Mouse (Mus musculus) embryonic facial prominence, embryonic 14.5 days (tissue): Measurements from ENCODE around the gene Pam. TPM values are rescaled to one million over a fixed set of nuclear protein-coding genes. Genes with fewer than 3 reads are reported as not detected.

Experiments used
- ATAC-seq: fragments of 200-750 bp; cut with Nextera tagmentation; 2 replicates; pipeline ENCODE4 v1.8.0; 2017; ENCODE audit warnings: low read depth, moderate number of reproducible peaks, moderate TSS enrichment
- DNase-seq: peaks from one replicate; pipeline ENCODE4 v3.0.0-alpha.2; 2015; ENCODE audit warnings: low spot score
- H3K27ac ChIP-seq: fragments of 300-500 bp; sonication (generic); replicated peaks from 2 replicates; pipeline ENCODE4 v1.5.1; 2014; ENCODE audit warnings: low read depth, mild to moderate bottlenecking, low read length, moderate library complexity
- H3K27me3 ChIP-seq: fragments of 300-500 bp; sonication (generic); replicated peaks from 2 replicates; pipeline ENCODE4 v1.6.1; 2014; ENCODE audit warnings: low read length; ENCODE audit not compliant: control insufficient read depth, insufficient read depth
- H3K36me3 ChIP-seq: fragments of 300-500 bp; sonication (generic); 2 replicates; pipeline ENCODE4 v1.6.1; 2014; ENCODE audit warnings: low read length, mixed read lengths; ENCODE audit not compliant: control insufficient read depth, insufficient read depth
- H3K4me1 ChIP-seq: fragments of 300-500 bp; sonication (generic); 2 replicates; pipeline ENCODE4 v1.6.1; 2014; ENCODE audit warnings: antibody characterized with exemption, low read length; ENCODE audit not compliant: control insufficient read depth, insufficient read depth
- H3K4me2 ChIP-seq: fragments of 300-500 bp; sonication (generic); 2 replicates; pipeline ENCODE4 v1.6.1; 2014; ENCODE audit warnings: low read depth, mild to moderate bottlenecking, low read length, moderate library complexity, mixed read lengths
- H3K4me3 ChIP-seq: fragments of 300-500 bp; sonication (generic); 2 replicates; pipeline ENCODE4 v1.5.1; 2014; ENCODE audit warnings: low read depth, mild to moderate bottlenecking, low read length
- H3K9ac ChIP-seq: fragments of 300-500 bp; sonication (generic); 2 replicates; pipeline ENCODE4 v1.6.1; 2014; ENCODE audit warnings: low read depth, mild to moderate bottlenecking, low read length, moderate library complexity, mixed read lengths
- H3K9me3 ChIP-seq: fragments of 300-500 bp; sonication (generic); 2 replicates; pipeline ENCODE4 v1.6.1; 2016; ENCODE audit warnings: low read length; ENCODE audit not compliant: control insufficient read depth
- WGBS: fragments of 180-500 bp; shearing (Covaris S2); extraction: QIAGEN DNeasy Blood & Tissue Kit; methylation state at CpG from one replicate; pipeline ENCODE4 v1.1.7; 2014; 5-methylcytosine and 5-hydroxymethylcytosine counted together
- polyA plus RNA-seq: library from polyadenylated mRNA; unstranded; fragments of >200 nt; fragmentation: Nextera tagmentation; extraction: Ambion mirVana; gene quantifications from 2 replicates; pipeline ENCODE4 v1.2.1, GENCODE M21; 2014

Pam gene
- polyA plus RNA-seq, 1 experiment from 2014 or later = 50.1 TPM

DNA sequence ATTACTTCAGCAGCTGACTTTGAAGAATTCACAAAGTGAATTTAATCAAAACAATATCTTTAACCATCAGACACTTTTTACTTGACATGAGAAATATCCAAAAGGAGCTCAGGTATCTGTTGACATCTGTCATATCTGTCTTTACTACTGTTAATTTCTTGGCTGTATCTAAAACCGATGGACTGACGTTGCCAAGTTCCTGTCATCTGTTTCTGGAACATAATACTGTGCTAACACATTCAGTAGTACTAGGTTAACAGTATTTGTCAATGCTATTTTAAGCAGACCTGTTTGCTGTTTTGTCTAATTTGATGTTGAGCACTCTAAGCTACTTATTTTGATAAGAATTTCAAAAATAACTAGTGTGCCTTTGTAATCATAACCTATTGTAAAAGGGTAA, 307.0 kb downstream of the Pam start:
- H3K9me3 ChIP-seq = no peaks in the 10 kb centered on the region
- ATAC-seq (no peak), DNase-seq (no peak)
- no peaks in the 10 kb centered on the region for H3K27me3 ChIP-seq
- no peak overlapping the region for H3K4me2 ChIP-seq
- H3K4me3 ChIP-seq = no peak overlapping the region
- H3K4me1 ChIP-seq = no peaks in the 10 kb centered on the region
- H3K9ac ChIP-seq = no peak overlapping the region
- H3K36me3 ChIP-seq = 0 out of 2 replicates have a peak, but pooled peaks cover 5% of the 10 kb centered on the region
- WGBS = 80% methylated on average over 2 of the region's 2 CpGs
- no peak overlapping the region for H3K27ac ChIP-seq

GRCm38 (mm10) chr1:97787674-97788073, 307.8 kb downstream of the Pam start:
- H3K27me3 ChIP-seq = no peaks in the 10 kb centered on the region
- no peak overlapping the region for H3K4me3 ChIP-seq
- H3K36me3 ChIP-seq = 0 out of 2 replicates have a peak, but pooled peaks cover 5% of the 10 kb centered on the region
- DNase-seq (no peak), ATAC-seq (no peak)
- H3K9ac ChIP-seq = no peak overlapping the region
- H3K4me2 ChIP-seq = no peak overlapping the region
- no peaks in the 10 kb centered on the region for H3K9me3 ChIP-seq
- no peaks in the 10 kb centered on the region for H3K4me1 ChIP-seq
- no peak overlapping the region for H3K27ac ChIP-seq
- 87% methylated on average over 3 of the region's 3 CpGs for WGBS

GRCm38 (mm10) chr1:97785685-97786393, 309.6 kb downstream of the Pam start:
- no peak overlapping the region for H3K4me3 ChIP-seq
- no peaks in the 10 kb centered on the region for H3K9me3 ChIP-seq
- DNase-seq = no peak
- no peaks in the 10 kb centered on the region for H3K4me1 ChIP-seq
- H3K27me3 ChIP-seq = no peaks in the 10 kb centered on the region
- H3K4me2 ChIP-seq = no peak overlapping the region
- no peak overlapping the region for H3K9ac ChIP-seq
- no peak for ATAC-seq
- 0 out of 2 replicates have a peak, but pooled peaks cover 5% of the 10 kb centered on the region for H3K36me3 ChIP-seq
- WGBS = 90% methylated on average over 11 of the region's 11 CpGs
- no peak overlapping the region for H3K27ac ChIP-seq

DNA sequence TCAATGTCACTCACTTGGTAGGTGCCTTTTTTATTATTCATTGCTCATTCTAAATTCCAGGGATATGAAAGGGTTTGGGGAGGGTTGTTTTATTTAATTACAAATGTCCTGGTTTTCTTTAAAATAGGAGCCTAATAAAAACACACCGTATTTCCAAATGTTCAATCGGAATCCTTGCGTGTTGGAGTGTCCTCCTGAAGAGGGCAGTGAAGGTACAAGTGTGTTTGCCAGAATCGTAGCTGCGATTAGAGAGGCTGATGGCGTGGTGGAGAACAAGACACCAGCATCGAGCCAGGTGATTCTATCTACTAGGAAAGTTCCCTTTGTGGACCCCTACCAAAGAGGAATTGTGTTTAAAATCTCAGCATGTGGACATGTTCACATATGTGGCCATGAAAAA, 310.5 kb downstream of the Pam start:
- 77% methylated on average over 7 of the region's 7 CpGs for WGBS
- no peaks in the 10 kb centered on the region for H3K9me3 ChIP-seq
- ATAC-seq (no peak), DNase-seq (no peak)
- 0 out of 2 replicates have a peak, but pooled peaks cover 5% of the 10 kb centered on the region for H3K36me3 ChIP-seq
- no peak overlapping the region for H3K4me2 ChIP-seq
- H3K9ac ChIP-seq = no peak overlapping the region
- no peak overlapping the region for H3K4me3 ChIP-seq
- no peaks in the 10 kb centered on the region for H3K4me1 ChIP-seq
- no peak overlapping the region for H3K27ac ChIP-seq
- H3K27me3 ChIP-seq = no peaks in the 10 kb centered on the region

DNA sequence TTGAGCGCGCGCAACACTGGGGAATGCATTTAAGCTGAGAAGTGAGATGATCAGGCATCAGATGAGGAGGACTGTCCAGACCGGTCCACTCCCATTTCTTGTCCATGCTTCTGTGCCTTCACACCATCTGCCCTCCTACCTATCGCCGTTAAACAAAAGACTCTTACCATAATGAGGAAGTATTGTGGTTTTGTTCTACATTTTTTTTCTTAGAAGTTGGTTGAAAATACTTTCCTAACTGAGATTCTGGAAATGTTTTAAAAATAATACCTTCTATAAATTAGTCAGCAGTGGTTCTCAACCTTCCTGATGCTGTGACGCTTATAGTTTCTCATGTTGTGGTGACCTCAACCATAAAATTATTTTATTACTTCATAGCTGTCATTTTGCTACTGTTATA, 313.8 kb downstream of the Pam start:
- H3K27me3 ChIP-seq = no peaks in the 10 kb centered on the region
- H3K4me2 ChIP-seq = no peak overlapping the region
- no peak overlapping the region for H3K4me3 ChIP-seq
- H3K36me3 ChIP-seq = 0 out of 2 replicates have a peak, but pooled peaks cover 8% of the 10 kb centered on the region
- no peaks in the 10 kb centered on the region for H3K4me1 ChIP-seq
- WGBS = 94% methylated on average over 7 of the region's 7 CpGs
- ATAC-seq (no peak), DNase-seq (no peak)
- H3K9me3 ChIP-seq = no peaks in the 10 kb centered on the region
- H3K27ac ChIP-seq = no peak overlapping the region
- H3K9ac ChIP-seq = no peak overlapping the region

DNA sequence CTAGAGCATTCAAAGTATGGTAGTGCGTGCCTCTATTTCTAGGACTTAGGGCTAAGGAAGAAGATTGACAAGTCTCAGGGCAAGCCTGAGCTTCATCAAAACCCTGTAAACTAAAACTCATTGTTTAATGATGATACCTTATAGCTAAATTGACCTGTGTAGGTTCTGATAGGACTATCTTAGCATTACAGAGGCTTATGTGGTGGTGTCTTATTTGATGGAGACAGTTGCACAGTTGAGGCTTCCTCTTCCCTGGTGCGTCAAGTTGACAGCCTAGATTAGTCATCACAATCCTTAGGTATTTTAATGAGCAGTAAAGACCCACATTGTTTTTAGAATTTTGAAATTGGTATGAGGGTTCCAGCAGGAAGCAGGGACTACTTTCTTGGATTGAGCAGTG, 321.5 kb downstream of the Pam start:
- DNase-seq (no peak), ATAC-seq (no peak)
- WGBS = 94% methylated on average over 2 of the region's 2 CpGs
- no peaks in the 10 kb centered on the region for H3K4me1 ChIP-seq
- no peaks in the 10 kb centered on the region for H3K9me3 ChIP-seq
- H3K4me3 ChIP-seq = no peak overlapping the region
- H3K4me2 ChIP-seq = no peak overlapping the region
- no peak overlapping the region for H3K27ac ChIP-seq
- no peak overlapping the region for H3K9ac ChIP-seq
- H3K36me3 ChIP-seq = peaks cover 14% of the 10 kb centered on the region; the same call in 1 of the 2 replicates
- H3K27me3 ChIP-seq = no peaks in the 10 kb centered on the region

DNA sequence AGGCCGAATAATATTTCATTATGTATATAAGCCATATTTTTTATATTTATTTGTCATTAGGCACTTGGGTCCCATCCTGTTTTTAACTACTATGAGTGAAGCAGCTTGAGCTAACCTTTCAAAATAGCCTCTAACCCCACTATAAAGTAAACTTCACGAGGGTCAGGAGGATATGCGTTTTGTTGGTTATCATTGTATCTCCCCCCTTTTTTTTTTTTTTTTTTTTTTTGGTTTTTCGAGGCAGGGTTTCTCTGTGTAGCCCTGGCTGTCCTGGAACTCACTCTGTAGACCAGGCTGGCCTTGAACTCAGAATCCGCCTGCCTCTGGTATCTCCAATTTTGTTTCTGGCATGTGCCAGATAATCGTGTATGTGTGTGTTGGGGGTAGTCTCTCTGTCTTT, 322.1 kb downstream of the Pam start:
- H3K9me3 ChIP-seq = no peaks in the 10 kb centered on the region
- H3K27ac ChIP-seq = no peak overlapping the region
- peaks cover 14% of the 10 kb centered on the region; the same call in 1 of the 2 replicates for H3K36me3 ChIP-seq
- no peaks in the 10 kb centered on the region for H3K27me3 ChIP-seq
- 90% methylated on average over 6 of the region's 6 CpGs for WGBS
- ATAC-seq = no peak
- no peak overlapping the region for H3K4me2 ChIP-seq
- no peak for DNase-seq
- peaks cover 5% of the 10 kb centered on the region for H3K4me1 ChIP-seq
- no peak overlapping the region for H3K4me3 ChIP-seq
- no peak overlapping the region for H3K9ac ChIP-seq

- ATAC-seq = no peak
Measured at GRCm38 (mm10) chr1:97771727-97772126, 323.7 kb downstream of the Pam start.

DNA sequence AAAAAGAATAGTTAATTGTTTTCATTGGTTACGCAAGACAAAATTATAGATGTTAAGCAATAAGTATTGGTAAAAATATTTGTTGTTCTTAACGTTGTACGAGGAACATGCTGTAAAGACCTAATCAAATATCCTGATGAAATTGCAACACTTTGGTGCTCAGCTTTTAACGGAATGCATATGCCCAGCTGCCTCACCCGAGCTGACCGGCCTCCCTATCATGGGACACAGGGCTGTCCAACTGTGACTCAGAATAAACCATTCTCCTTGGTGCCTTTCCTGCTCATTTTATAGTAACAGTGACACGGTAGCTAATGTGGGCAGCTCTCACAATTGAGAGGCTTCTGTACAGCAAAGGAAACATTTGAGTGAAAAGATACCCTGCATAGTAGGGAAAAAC, 324.3 kb downstream of the Pam start:
- Histone ChIP-seq H3K9ac (peak overlapping the region; percentile 6; the same call in 1 of the 2 replicates), H3K27ac (no peak overlapping the region)
- WGBS = 68% methylated on average over 7 of the region's 7 CpGs

More at GRCm38 (mm10) chr1:97771727-97772126, 323.7 kb downstream of the Pam start:
- peaks cover 11% of the 10 kb centered on the region; the same call in 1 of the 2 replicates for H3K36me3 ChIP-seq
- H3K27me3 ChIP-seq = no peaks in the 10 kb centered on the region
- no peaks in the 10 kb centered on the region for H3K9me3 ChIP-seq
- H3K27ac ChIP-seq = no peak overlapping the region
- H3K4me2 ChIP-seq = no peak overlapping the region
- WGBS = 92% methylated on average over 5 of the region's 5 CpGs
- no peak overlapping the region for H3K9ac ChIP-seq
- no peak overlapping the region for H3K4me3 ChIP-seq
- peaks cover 9% of the 10 kb centered on the region for H3K4me1 ChIP-seq
- DNase-seq = no peak

More for the DNA sequence above, 324.3 kb downstream of the Pam start:
- Histone ChIP-seq H3K4me3 (peak overlapping the region; percentile 80), H3K4me1 (peaks cover 9% of the 10 kb centered on the region), H3K36me3 (peaks cover 9% of the 10 kb centered on the region; the same call in 1 of the 2 replicates), H3K4me2 (peak overlapping the region; percentile 77), H3K9me3 (no peaks in the 10 kb centered on the region), H3K27me3 (no peaks in the 10 kb centered on the region)
- DNase-seq = no peak
- no peak for ATAC-seq
